Mouse (Mus musculus): ENCODE data around the gene Ccdc186.

Gene Ccdc186

GRCm38 (mm10) chr19:56821798-56822447 lies at the start of gene Ccdc186:
TSS of gene Ccdc186 (minus strand) at chr19:56822190.
- peak; percentile 100 for DNase-seq (ENCODE audit: low read depth)

GRCm38 (mm10) chr19:56867701-56868100 lies 45.7 kb upstream of the Ccdc186 start:
- DNase-seq (ENCODE audit: low read depth), result no peak

GRCm38 (mm10) chr19:56856455-56856854 lies 34.5 kb upstream of the Ccdc186 start:
- DNase-seq (ENCODE audit: low read depth), result no peak

- no peak for DNase-seq (ENCODE audit: low read depth)
These were observed 30.6 kb upstream of the Ccdc186 start for GRCm38 (mm10) chr19:56852590-56852989.

GRCm38 (mm10) chr19:56842974-56843373 lies 21.0 kb upstream of the Ccdc186 start:
- DNase-seq (ENCODE audit: low read depth), result no peak

GRCm38 (mm10) chr19:56838942-56839706 lies 17.1 kb upstream of the Ccdc186 start:
- DNase-seq (ENCODE audit: low read depth), result no peak

- DNase-seq (ENCODE audit: low read depth), result peak; percentile 71
These were observed 13.3 kb upstream of the Ccdc186 start for GRCm38 (mm10) chr19:56835340-56835739.

- DNase-seq (ENCODE audit: low read depth), result no peak
These were observed 8.2 kb upstream of the Ccdc186 start for GRCm38 (mm10) chr19:56830163-56830562.

- no peak for DNase-seq (ENCODE audit: low read depth)
These were observed 7.3 kb upstream of the Ccdc186 start for GRCm38 (mm10) chr19:56829267-56829666.

GRCm38 (mm10) chr19:56828305-56828704 lies 6.3 kb upstream of the Ccdc186 start:
- DNase-seq (ENCODE audit: low read depth), result no peak

GRCm38 (mm10) chr19:56826047-56826631 lies 4.1 kb upstream of the Ccdc186 start, which contains the start of gene Tdrd1:
TSS of gene Tdrd1 (plus strand) at chr19:56826209.
- DNase-seq (ENCODE audit: low read depth), result no peak

- DNase-seq (ENCODE audit: low read depth), result no peak
These were observed 452 bp upstream of the Ccdc186 start for GRCm38 (mm10) chr19:56822448-56822836.

- peak; percentile 16 for DNase-seq (ENCODE audit: low read depth)
These were observed 771 bp downstream of the Ccdc186 start for GRCm38 (mm10) chr19:56821040-56821797.

- peak; percentile 40 for DNase-seq (ENCODE audit: low read depth)
These were observed 4.0 kb downstream of the Ccdc186 start for GRCm38 (mm10) chr19:56817851-56818526.

- DNase-seq (ENCODE audit: low read depth), result peak; percentile 73
These were observed 8.6 kb downstream of the Ccdc186 start for GRCm38 (mm10) chr19:56813360-56813759.

- peak; percentile 75 for DNase-seq (ENCODE audit: low read depth)
These were observed 10.4 kb downstream of the Ccdc186 start for GRCm38 (mm10) chr19:56811590-56811989.

- DNase-seq (ENCODE audit: low read depth), result peak; percentile 28
These were observed 11.3 kb downstream of the Ccdc186 start for GRCm38 (mm10) chr19:56810641-56811146.

GRCm38 (mm10) chr19:56808771-56809170 lies 13.2 kb downstream of the Ccdc186 start:
- DNase-seq (ENCODE audit: low read depth), result peak; percentile 39

GRCm38 (mm10) chr19:56807122-56807521 lies 14.9 kb downstream of the Ccdc186 start:
- DNase-seq (ENCODE audit: low read depth), result no peak

GRCm38 (mm10) chr19:56805366-56805765 lies 16.6 kb downstream of the Ccdc186 start:
- no peak for DNase-seq (ENCODE audit: low read depth)

GRCm38 (mm10) chr19:56802352-56802746 lies 19.6 kb downstream of the Ccdc186 start:
- no peak for DNase-seq (ENCODE audit: low read depth)

All from NIH3T3 (cell line).